Mouse (Mus musculus) embryo, embryonic 10 days (tissue): ENCODE measurements around the gene Rtp2.
A peak's percentile ranks its signal among the peaks of the same experiment; 100 is the strongest.

Experiments used
- DNase-seq: peaks from one replicate; pipeline ENCODE4 v3.0.0-alpha.2; 2015; ENCODE audit warnings: low spot score

Rtp2 gene

DNA sequence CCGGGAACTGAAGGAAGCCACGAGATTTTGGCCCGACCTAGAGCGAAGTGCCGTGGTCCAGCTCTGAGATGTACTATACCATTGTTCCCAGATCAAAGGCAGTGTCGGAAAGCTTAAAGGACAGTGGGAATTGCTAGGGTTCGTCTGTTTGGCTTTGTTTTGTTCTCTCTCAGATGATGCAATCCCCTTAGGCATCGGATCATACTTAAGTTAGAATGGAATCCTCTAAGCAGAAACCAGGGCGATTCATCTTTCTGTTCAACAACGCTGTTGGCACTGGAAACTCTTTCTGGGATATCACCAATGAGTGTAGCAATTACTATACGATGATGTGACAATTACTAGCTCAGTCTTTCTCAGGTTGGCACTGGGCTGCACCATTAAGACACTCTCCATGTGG, at the start of gene Rtp2:
TSS of gene Rtp2 (minus strand) at position 101 of the 400 bp plus-strand sequence.
- no peak for DNase-seq

DNA sequence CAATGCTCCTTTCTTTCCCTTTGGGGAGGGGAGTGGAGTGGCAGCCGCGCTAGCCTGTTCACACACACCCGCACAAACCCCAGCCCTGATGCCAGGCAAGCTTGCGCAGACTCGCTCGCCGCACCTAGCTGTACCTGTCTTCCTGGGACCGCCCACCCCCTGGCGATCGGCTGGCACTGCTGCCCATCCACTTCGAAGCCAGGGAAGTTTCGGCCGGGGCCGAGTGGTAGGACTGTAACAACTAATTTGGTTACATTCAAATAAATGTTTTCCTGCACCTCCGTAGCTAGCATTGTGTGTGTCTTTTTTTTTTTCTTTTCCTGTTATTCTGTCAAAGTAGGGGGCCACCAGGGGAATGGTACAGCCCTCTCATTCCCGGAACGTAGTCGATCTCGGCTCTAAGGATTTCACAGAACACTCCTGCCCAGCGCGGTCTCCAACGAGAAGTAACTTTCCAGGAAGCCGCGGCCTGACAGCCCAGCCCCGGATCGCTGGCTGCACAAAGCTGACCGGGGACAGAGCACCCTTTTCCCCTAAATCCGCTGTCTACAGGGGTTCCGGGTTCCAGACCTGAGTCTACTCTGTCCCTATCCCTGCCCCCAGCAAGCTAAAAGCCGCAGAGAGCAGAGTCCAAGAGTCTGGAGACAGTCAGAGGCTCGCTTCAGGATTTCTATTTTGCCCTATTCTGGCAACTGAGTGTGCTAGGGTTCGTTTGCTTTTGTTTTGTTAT, 49.0 kb upstream of the Rtp2 start:
- DNase-seq: peak; percentile 40

DNA sequence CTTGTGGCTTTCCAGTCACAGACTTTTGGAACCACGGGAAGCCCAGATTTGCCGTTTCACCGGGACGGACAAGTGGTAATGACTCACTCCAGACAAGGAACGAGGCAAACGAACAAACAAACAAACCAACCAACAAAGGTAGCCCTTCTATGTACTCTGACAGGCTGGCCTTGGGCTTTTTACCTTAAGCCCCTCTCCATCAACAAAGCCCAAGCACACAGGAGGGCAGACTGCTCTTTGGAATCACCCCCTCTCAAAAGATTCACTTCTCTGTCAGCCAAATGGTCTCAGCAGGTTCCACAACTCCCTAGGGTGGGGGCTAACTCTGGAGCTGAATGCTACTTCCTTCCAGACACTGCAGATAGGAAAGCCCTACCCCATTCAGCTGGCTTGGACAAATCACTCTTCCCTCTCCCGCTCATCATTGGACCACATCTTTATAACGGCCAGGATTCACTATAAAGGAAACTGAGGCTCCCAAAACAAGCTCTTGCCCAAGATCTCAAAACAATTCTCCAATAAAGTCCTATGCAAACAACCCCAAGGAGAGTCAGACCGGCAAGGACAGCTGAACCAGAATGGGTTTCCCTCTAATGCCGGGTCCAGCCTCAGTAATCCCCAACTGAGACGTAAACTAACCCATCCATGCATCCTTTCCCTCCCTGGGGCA, 48.1 kb upstream of the Rtp2 start:
- DNase-seq: no peak

DNA sequence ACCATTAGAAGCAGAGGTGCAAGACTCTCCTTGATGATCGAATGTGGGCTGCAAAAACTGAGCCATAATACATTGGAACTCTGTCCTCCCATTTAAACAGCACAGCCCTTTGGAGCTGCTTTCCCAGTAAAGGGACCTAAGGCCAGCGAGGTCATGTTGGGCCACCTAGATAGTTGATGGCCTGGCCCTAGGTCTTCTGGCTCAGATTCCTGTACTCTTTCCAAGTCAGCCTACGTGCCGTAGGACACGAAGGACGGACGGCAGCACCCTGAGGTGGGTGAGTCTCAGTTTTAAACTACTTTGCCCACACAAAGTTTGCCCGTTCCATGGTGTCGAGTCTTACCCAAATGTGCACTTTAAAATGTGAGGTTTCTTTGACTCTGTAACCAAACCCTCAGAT, 47.3 kb upstream of the Rtp2 start:
- no peak for DNase-seq

DNA sequence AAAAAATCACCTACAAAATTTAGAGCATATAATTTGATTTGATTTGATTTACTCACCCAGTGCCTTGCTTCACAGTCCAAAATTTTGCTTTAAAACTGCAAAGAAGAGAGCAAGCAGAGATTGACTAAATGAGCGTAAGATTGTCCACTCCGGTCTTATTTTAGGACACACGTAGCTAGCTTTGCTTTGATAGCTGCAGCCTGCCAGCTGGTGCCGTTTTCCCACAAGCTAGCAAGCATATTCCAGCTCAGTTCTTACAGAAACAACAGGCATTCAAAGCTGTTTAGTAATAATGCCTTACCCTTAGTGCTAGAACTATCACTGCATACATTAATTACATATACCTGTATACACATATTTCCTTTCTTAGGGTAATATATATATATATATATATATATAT, 46.3 kb upstream of the Rtp2 start:
- DNase-seq: no peak

DNA sequence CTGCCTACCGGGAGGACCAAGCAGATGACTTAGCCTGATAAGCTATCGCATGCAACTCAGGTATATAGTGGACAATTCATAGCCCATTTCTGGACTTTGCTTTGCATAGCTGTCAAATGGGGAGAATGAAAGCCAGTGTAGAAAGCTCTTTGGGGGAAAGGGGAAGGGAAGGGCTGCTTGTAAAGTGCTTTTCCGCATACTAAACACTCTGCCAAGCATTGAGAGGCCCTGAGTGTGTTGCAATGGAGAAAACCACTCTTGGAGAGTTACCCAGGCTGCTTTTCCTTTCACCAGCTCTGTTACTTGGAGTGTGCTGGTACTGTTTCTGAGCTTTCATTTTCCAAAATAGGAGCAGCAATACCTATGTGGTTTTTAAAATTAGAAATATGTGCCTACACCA, 45.5 kb upstream of the Rtp2 start:
- DNase-seq: no peak

DNA sequence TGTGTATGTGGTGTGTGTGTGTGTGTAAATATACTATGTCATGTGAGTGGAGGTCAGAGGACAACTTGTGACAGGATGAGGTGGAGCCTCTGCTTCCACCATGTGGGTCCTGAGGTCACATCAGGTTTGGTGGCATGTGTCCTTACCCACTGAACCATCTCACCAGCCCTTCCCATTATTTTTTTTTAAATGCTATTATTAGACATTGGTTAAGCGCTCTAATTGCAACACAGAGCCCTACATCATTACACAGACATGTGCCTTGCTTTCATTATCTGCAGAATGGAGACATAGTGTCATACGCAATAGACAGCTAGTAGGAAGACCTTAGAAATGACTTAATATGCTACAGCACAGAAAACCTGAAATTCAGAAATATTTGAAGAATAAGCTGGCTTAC, 44.0 kb upstream of the Rtp2 start:
- DNase-seq: no peak

DNA sequence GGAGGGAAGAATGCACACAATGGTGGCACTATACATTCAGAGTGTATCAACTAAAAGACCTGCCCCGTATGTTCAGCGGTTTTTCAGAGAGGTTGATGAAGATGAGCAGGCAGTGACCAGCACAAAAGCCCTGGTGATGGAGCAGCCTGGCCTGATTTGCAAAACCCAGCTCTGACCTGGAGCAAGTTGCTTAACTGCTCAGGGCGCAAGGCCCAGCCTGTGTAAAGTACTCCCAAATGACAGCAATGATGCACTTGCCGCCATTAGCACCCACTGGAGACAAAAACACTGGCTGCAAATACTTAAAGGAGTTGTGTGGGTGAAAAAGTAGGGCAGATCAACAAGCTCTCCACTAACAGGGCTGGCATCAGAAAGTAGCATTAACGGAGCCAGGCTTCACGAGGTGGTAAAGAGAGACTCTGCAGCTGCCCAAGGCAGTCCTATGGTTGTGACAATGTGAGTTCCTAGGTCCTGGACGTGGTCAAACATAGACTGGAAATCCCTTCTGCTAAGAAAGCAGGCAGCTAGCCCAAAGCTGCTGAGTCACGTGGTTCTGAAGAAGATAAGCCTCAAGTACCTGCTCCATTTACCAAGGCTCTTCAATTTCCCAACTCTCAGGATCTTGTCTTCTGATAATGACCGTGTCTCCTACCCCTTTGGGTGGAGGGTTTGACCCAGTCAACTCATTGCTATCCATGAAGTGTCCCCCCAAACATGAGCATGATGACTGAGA, 41.6 kb upstream of the Rtp2 start:
- no peak for DNase-seq

DNA sequence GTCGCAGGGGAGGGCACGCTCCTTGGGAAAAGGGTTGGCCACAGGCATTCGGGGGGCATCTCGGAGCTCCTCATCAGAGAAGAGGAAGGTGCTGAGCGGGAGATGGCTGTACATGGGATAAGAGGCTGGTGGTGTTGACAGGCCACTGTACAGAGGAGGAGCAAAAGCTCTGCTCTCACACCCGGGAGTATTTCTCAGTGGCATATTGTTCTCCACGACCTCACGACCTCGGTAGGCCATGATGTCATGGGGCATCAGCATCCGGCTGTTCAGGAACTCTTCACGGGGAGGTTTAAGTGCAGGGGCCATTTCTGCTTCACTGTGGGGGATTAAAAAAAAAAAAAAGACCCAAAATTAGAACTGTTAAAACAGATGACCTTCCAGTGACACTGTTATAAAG, 40.7 kb upstream of the Rtp2 start:
- no peak for DNase-seq

DNA sequence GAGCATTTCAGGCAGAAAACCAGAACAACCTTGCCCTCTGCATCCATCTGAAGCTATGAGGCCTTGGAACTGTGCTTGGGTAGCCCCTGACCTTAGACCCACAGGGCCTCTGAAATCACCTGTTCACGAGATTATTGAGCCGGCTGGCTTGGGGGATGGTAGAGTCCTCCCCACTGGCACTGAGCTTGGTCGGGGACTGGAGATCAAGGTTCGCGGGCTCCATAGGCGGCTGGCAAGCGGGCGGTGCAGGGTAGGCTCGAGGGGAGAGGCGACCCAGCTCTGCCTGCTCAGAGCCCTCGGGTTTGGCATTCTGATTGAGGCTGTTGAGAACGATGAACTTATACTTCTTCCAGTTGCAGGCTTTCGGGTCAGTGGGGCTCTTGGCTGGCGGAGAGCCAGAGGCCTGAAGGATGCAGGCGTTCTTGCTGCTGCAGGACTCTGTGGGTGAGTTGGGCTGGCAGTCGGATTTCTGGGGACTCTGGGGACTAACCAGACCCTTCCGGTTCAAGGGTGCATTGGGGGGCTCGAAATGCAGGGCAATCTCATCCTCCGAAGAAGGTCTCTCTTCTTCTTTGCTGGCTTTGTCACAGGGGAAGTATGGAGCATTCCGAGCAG, 40.0 kb upstream of the Rtp2 start:
- DNase-seq: no peak

DNA sequence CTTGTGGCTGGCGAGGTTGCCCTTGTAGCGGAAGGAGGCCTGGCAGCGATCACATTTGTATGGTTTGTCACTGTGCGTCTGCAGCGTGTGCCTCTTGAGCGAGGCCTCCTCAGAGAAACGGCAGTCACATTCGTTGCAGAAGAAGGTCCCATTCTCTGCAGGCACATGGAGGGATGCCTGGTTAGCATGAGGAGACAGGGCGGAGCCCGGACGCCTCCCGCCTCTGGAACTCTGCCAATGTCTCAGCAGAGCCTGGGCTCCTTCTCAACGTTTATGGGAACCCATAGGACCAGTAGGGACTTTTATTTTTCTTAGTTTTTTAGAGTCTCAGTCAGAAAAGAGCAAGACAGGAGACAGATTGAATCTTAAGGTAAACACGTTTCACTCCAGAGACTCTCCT, 37.7 kb upstream of the Rtp2 start:
- no peak for DNase-seq

DNA sequence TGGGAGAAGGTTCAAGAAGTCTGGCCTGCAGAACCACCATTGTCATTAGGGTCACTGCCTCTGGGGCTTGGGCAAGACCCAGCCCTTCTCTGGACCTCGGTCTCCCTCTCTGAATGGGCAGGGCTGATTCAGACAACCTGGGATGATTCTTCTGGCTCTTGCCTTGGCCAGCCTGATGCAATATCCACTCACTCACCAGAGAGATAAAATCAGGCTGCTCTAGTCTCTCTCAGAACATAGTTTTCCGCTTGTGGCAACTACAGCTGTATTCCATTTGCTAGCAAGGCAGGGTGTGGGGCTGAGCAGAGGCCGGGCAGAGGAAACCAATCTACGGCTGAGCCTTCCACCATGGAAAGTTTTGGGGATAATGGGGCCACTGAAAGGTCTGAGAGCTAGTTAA, 36.7 kb upstream of the Rtp2 start:
- no peak for DNase-seq

DNA sequence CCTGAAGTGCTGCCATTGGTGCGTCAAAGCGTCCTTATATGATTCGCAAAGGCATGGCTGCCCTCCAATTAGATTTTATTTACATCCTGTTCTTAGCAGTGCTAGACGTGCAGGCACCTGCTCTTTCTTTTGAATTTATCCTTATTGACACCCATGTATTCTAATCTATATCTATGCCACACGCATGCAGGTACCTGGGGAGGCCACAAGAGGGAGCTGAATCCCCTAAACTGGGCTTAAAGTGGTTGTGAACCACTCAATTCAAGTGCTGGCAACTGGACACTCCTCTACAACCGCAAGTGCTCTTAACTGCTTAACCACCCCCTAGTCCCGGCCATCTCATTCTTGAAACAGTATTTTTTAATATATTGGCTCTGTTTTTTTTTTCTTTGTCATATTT, 35.1 kb upstream of the Rtp2 start:
- peak; percentile 24 for DNase-seq

DNA sequence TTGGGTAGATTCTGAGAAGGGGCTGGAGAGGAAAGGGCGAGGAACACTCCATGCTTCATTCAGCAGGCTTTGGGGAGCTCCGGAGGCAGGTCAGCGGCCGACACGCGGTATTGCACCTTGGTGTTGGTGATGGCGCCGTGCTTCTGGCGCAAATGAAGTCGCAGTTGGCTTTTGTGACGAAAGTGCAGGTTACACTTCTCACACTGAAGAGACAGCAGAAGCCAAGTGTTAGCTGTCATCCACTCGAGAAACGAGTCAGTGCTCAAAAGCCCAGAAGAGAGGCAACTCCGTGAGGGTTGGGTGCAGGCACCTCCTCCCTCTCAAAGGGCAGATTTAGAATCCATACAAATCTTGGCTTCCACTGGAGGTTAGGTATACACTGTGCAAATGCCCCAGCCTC, 33.9 kb upstream of the Rtp2 start:
- DNase-seq: no peak

DNA sequence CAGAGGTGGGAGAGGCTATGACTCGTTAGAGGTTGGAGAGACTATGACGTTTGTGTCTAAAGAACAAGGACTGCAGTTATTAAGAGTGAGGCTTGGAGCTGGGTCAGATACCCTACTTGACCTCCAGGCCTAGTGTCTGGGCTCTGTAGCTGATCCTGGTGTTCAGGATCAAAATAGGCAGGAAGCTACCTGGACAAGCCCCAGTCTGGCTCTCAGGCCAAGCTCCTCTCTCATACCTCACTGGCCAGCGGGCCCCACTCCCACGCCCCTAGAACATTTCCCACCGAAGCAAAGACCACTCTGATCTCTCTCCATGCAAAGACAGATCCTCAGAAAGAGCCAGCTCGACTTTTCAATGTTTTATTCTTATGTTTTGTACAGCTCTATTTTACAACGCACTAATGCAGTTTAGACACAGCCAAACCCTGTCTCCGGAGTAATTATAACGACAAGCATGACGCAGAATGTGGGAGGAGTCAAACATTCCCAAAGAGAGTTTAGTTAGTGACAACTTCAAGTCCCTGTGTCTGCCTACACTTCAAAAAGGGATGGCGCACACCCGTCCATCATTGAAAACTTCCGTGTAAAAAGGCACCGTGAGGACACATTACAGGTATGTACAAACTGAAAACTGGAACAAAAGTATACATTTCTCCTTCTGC, 32.6 kb upstream of the Rtp2 start:
- DNase-seq: no peak

DNA sequence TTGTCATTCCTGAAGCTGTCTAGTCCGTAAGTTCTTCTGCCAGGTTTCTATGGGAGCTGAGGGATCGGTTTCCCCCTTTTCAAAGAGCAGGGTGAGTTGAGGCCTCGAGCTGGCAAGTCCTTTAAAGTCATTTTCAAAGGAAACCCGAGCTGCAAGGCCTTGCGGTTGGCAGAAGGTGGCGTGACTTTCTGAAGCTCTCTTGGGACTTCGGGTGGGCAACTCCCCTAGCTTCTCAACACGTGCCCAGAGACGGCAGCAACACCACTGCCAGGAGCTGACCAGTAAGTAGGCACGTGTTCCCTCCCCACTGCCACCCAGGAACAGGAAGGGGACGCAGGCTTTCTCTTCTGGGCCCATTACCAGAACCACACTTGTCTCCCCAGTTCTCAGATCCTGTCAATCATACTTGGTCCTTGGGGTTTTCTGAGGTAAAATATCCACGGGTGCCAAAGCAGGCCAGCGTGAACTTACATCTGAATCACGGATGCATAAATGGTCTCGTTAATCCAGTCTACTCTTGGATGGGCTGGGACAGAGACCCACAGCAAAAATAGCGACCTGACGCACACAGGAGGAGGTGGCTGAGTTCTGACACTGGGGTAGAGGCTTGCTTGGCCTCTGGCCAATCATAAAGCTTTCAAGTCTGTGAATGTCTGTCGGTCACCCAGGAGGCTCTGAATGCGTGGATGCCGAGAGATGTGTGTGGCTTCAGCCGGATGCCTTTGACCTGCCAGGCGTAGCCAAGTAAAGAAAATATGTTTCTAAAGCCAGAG, 31.9 kb upstream of the Rtp2 start:
- no peak for DNase-seq

DNA sequence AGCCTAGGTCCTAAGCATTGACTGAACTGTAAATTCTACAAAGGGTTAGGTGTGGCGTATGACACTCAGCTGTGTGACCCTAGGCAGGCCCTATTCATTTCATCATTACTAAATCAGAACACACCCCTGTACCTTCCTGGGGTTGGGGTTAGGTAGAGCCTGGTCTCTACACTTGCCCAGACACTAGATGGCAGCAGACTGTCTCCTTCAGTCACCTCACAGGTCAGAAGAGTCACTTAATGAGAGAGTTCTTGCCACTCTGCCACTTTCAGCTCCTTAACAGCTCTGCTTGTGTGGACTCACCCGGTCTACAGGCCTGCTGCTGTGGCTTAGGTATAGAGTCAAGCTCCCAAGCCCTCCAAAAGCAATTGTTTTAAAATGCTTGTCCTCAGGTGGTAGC, 30.2 kb upstream of the Rtp2 start:
- DNase-seq: no peak

DNA sequence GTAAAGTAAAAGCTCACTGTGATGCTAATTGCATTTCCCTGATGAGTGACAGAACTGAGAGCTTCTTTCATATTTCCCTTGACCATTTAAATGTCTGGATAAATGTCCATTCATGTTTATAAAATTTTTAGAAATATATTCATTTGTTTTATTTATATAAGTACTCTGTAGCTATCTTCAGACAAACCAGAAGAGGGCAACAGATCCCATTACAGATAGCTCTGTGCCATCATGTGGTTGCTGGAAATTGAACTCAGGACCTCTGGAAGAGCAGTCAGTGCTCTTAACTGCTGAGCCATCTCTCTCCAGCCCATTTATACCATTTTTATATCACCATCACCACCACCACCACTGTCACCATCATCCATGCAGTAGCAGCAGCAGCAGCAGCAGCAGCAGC, 26.7 kb upstream of the Rtp2 start:
- DNase-seq: no peak

DNA sequence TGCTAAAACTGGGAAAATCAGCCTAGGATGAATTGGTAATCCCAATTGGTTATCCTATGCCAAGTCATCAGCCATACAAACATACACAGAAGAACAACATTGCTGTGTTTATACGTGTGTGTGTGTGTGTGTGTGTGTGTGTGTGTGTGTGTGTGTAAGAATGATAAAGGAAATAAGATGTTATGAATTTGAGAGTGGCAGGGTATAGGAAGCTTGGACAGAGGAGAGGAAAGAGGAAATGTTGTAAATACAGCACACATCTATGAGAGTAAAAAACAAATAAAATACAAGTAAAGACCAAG, 21.7 kb upstream of the Rtp2 start:
- DNase-seq: no peak

DNA sequence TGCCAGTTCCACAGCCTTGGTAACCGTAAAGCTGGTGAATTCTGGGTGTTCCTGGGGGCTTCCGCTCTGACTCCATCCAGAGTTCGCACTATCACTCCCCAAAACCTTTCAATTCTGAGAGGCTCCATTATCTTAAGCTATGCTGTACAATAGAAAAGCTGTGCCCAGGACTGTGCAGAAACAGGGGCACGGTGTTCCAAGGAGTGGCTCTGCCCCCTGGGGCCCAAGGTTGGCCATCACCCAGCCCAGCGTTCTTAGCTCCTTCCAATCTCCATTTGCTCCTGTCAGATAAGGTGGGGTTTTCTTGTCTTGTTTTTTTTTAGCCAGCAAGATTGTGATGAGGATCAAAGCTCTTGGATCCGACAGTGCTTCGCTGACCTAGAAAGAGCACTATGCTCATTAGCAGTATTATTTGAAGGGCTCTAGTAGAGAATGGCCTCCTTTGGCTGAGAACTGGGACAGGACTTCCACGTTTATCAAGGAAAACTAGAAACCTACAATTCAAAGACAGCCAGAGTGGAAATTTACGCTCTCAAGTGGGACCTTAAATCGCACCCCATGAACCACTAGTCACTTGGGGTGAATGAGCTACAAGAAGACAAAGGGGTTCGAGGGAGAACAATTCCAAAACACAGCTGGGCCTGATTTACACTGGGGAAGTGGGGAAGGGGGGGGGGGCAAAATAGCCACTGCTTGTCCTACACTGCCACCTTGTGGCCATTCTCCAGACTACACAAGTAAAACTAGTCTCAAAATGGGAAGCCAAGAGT, 21.2 kb upstream of the Rtp2 start:
- DNase-seq: peak; percentile 76

DNA sequence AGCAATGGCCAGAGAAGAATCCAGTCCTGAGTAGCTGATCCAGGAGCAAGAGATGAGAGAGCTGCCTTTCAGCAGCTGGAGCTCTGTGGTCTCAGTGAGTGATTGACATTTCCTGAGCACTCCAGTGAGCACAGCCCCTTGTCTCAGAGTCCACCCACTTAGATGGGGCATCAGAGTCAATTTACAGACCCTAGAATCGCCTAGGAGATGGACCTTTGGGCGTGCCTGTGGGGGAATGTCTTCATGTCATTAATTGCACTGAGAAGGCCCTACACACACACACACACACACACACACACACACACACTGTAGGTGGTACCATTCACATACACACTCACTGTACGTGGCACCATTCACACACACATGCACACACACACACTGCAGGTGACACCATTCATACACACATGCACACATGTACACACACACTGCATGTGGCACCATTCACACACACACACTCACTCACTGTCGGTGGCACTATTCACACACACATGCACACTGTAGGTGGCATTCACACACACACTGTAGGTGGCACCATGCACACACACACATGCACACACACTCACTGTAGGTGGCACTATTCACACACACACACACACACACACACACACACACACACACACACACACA, 20.0 kb upstream of the Rtp2 start:
- no peak for DNase-seq
